Mouse (Mus musculus) neural tube, embryonic 14.5 days (tissue): Measurements from ENCODE around the gene Zfp36l2. TPM values are rescaled to one million over a fixed set of nuclear protein-coding genes. Genes with fewer than 3 reads are reported as not detected.
"Not testable (repeated sequence)": the region's sequence is repeated elsewhere in the genome, so short reads cannot be mapped to it uniquely, and the experiment has no call there.

ENCODE experiments used
- ATAC-seq: fragments of 200-750 bp; cut with Nextera tagmentation; 2 replicates; pipeline ENCODE4 v1.8.0; 2017; ENCODE audit warnings: low read depth, mild to moderate bottlenecking, moderate TSS enrichment, moderate library complexity
- H3K27ac ChIP-seq: fragments of 300-500 bp; sonication (generic); 2 replicates; pipeline ENCODE4 v1.5.1; 2014; ENCODE audit warnings: low read depth, mild to moderate bottlenecking, control low read depth, low read length, moderate library complexity, mixed read lengths
- H3K27me3 ChIP-seq: fragments of 300-500 bp; sonication (generic); 2 replicates; pipeline ENCODE4 v1.6.1; 2014; ENCODE audit warnings: low read length; ENCODE audit not compliant: control insufficient read depth, insufficient read depth
- H3K36me3 ChIP-seq: fragments of 300-500 bp; sonication (generic); 2 replicates; pipeline ENCODE4 v1.6.1; 2014; ENCODE audit warnings: low read length, mixed read lengths; ENCODE audit not compliant: control insufficient read depth, insufficient read depth
- H3K4me1 ChIP-seq: fragments of 300-500 bp; sonication (generic); 2 replicates; pipeline ENCODE4 v1.6.1; 2014; ENCODE audit warnings: low read length; ENCODE audit not compliant: control insufficient read depth, insufficient read depth
- H3K4me2 ChIP-seq: fragments of 300-500 bp; sonication (generic); 2 replicates; pipeline ENCODE4 v1.6.1; 2014; ENCODE audit warnings: mild to moderate bottlenecking, low read depth, low read length, control low read depth
- H3K4me3 ChIP-seq: fragments of 300-500 bp; sonication (generic); 2 replicates; pipeline ENCODE4 v1.5.1; 2014; ENCODE audit warnings: low read depth, low read length, control low read depth, mixed read lengths
- H3K9ac ChIP-seq: fragments of 300-500 bp; sonication (generic); replicated peaks from 2 replicates; pipeline ENCODE4 v1.6.1; 2014; ENCODE audit warnings: low read depth, mild to moderate bottlenecking, control low read depth, low read length, mixed read lengths
- H3K9me3 ChIP-seq: fragments of 300-500 bp; sonication (generic); 2 replicates; pipeline ENCODE4 v1.6.1; 2016; ENCODE audit warnings: low read length; ENCODE audit not compliant: control insufficient read depth
- WGBS: fragments of 180-500 bp; shearing (Covaris S2); extraction: QIAGEN DNeasy Blood & Tissue Kit; methylation state at CpG from one replicate; pipeline ENCODE4 v1.1.7; 2014; 5-methylcytosine and 5-hydroxymethylcytosine counted together
- polyA plus RNA-seq: library from polyadenylated mRNA; unstranded; fragments of >200 nt; fragmentation: Nextera tagmentation; extraction: Ambion mirVana; gene quantifications from 2 replicates; pipeline ENCODE4 v1.2.1, GENCODE M21; 2014

The Zfp36l2 gene
- polyA plus RNA-seq, 1 experiment from 2014 or later, result 4.8 TPM

DNA sequence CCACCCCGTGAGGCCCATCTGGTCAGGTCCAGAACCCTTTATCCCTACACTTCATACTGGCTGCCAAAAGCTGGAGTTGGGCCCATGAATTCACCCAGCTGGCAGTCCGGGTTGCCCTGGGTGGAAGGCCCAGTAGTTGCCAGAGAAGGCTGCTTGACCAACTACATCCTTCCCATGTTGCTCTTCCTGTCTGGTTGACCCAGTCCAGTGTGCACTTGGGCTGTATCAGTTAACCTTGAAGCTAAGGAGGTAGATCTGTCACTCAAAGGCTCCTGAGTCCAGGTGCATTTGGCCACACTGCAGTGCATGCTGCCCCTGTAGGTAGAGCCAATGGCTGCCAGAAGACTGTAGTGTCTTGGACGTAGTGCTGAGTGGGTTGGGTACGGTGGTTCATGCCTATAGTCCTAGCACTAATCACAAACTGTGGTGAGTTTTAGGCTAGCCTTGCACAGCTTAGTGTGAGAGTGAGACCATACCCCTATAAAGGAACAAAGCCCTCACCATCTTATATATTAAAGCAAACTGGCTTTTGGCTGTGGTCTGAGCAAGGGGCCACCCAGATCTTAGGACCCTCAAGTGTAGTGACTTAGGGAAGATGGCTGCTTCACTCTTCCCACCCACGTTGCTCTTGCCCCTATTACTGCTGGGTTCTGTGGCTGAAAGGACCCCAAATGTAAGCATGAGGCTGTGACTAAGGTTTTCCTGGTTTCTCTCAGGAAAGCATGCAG lies 1.5 kb upstream of the Zfp36l2 start:
- H3K9ac ChIP-seq, result no peak overlapping the region
- no peak overlapping the region for H3K4me3 ChIP-seq
- peaks cover 6% of the 10 kb centered on the region; the same call in 1 of the 2 replicates for H3K27me3 ChIP-seq
- H3K9me3 ChIP-seq, result no peaks in the 10 kb centered on the region
- no peak overlapping the region for H3K27ac ChIP-seq
- WGBS, result 78% methylated on average over 5 of the region's 5 CpGs
- no peaks in the 10 kb centered on the region for H3K36me3 ChIP-seq
- H3K4me1 ChIP-seq, result peaks cover 13% of the 10 kb centered on the region
- peak overlapping the region; percentile 77; the same call in 1 of the 2 replicates for H3K4me2 ChIP-seq
- no peak for ATAC-seq

DNA sequence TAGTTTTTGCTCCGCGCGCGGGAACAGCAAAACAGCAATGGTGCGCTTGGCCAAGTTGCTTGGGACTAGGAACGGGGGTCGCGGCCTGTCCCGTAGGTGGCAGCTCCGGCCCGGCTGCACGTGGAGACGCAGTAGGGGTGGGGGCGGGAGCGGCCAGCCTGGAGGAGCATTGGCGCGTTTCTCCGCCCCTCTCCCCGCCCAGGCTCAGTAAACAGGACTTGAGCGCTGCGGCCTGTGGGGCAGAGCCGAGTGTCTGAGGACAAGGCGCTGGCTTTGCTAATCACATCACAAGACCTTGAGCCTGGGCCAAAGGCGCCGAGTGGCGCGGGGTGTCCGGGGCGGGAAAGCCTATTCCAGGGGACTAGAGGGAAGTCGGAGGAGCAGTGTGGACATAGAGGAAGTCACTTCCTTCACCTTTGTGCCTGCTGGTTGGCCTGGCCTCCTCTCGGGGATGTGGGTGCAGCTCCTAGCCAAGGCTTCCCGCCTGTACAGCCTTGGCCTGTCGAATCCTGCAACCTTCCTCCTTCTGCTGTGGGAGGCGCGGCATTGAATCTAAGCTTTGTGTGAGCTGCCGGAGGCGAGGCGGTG lies 721 bp upstream of the Zfp36l2 start:
- Histone ChIP-seq H3K4me2 (peak overlapping the region; percentile 77), H3K9ac (peak overlapping the region; percentile 60), H3K27me3 (peaks cover 6% of the 10 kb centered on the region; the same call in 1 of the 2 replicates), H3K9me3 (no peaks in the 10 kb centered on the region), H3K4me3 (peak overlapping the region; percentile 47), H3K4me1 (peaks cover 13% of the 10 kb centered on the region), H3K36me3 (no peaks in the 10 kb centered on the region), H3K27ac (peak overlapping the region; percentile 77)
- WGBS, result 2% methylated on average over 38 of the region's 38 CpGs
- peak; percentile 79 for ATAC-seq

DNA sequence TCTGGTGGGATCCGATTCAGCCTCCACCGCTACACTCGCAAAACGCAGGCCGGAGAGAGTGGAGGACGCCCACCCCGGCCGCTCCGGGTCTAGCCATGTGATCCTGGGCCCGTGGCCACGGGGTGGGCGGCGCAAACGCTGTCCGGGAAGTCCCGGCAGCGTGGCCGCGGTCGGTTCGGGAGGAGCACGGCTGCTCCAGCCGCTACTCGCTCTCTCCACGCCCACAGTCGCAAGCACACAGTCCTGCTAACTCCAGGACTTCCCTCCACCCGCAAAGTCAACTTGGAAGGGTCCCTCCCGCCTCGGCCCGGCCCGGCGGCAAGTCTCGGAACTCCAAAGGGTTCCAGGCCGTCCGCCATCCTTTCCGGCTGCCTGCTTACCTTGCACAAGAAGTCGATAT lies 483 bp downstream of the Zfp36l2 start:
- H3K4me1 ChIP-seq, result peaks cover 13% of the 10 kb centered on the region
- peak overlapping the region; percentile 65 for H3K9ac ChIP-seq
- peak overlapping the region; percentile 47 for H3K4me3 ChIP-seq
- not testable (repeated sequence) for H3K9me3 ChIP-seq, H3K36me3 ChIP-seq, H3K27me3 ChIP-seq
- WGBS, result 1% methylated on average over 6 of the region's 37 CpGs
- peak overlapping the region; percentile 77 for H3K4me2 ChIP-seq
- peak; percentile 18 for ATAC-seq
- peak overlapping the region; percentile 77 for H3K27ac ChIP-seq

DNA sequence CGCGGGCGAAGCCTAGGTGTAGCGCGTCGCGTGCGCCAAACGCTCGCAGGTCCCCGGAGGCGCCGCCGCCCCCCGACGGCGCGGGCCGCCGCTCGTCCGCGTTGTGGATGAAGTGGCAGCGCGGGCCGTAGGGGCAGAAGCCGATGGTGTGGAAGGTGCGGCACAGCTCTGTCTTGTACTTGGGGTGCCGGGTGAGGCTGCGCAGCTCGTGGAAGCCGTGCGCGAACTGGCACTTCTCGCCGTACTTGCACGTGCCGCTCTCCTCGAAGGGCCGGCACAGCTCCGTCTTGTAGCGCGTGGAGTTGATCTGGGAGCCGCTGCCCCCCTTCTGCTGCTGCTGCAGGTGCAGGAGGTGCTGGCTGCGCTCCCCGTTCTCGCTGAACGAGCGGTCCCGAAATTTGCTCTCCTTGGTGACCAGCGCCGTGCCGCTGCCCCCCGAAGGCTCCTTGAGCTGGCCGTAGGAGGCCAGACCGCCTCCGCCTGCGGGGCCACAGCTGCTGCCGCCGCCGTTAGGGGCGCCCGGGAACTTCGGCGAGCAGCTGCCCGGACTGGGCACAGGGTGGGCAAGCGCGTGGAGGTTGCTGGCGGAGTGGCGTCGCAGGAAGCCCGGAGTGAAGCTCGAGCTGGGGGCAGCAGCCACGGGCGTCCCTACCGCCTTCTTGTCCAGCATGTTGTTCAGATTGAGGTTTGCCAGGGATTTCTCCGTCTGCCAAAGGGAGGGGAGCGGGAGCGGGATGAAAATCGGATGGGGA lies 1.1 kb downstream of the Zfp36l2 start:
- under 1% methylated on average over 61 of the region's 80 CpGs for WGBS
- Histone ChIP-seq H3K36me3 (no peaks in the 10 kb centered on the region), H3K9me3 (no peaks in the 10 kb centered on the region), H3K4me3 (peak overlapping the region; percentile 47), H3K4me1 (peaks cover 13% of the 10 kb centered on the region), H3K27ac (peak overlapping the region; percentile 76), H3K27me3 (peaks cover 6% of the 10 kb centered on the region; the same call in 1 of the 2 replicates), H3K4me2 (peak overlapping the region; percentile 46), H3K9ac (peak overlapping the region; percentile 65)
- no peak for ATAC-seq

GRCm38 (mm10) chr17:84185581-84186450 lies 1.9 kb downstream of the Zfp36l2 start:
- peaks cover 13% of the 10 kb centered on the region for H3K4me1 ChIP-seq

DNA sequence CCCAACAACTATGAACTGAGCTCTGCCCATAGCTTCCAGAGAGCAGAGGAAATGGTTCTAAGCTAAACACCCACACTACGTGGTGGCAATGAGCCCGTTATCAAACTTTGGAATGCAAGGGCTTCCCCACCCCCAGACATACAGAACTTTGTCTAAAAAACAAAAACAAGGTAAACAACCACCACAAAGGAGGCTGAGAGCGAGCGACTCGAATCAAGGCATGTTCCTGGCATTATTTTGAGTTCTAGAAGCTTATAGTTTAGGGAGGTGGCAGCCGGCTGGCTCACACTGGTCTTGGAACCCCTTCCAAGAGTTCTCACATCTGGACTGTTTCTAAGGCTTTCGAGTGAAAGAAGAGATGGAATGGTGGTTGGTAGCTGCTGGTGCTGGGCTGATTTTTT lies 2.7 kb downstream of the Zfp36l2 start:
- H3K4me3 ChIP-seq, result peak overlapping the region; percentile 47
- H3K9me3 ChIP-seq, result no peaks in the 10 kb centered on the region
- peak overlapping the region; percentile 34; the same call in 1 of the 2 replicates for H3K27ac ChIP-seq
- no peaks in the 10 kb centered on the region for H3K36me3 ChIP-seq
- peak overlapping the region; percentile 40 for H3K4me2 ChIP-seq
- no peak for ATAC-seq
- H3K27me3 ChIP-seq, result peaks cover 6% of the 10 kb centered on the region; the same call in 1 of the 2 replicates
- peaks cover 13% of the 10 kb centered on the region for H3K4me1 ChIP-seq
- H3K9ac ChIP-seq, result peak overlapping the region; percentile 37; the same call in 1 of the 2 replicates
- 2% methylated on average over 7 of the region's 7 CpGs for WGBS

More at GRCm38 (mm10) chr17:84185581-84186450, 1.9 kb downstream of the Zfp36l2 start:
- H3K4me3 ChIP-seq, result peak overlapping the region; percentile 47
- H3K36me3 ChIP-seq, result no peaks in the 10 kb centered on the region
- peak overlapping the region; percentile 65 for H3K9ac ChIP-seq
- H3K27me3 ChIP-seq, result peaks cover 6% of the 10 kb centered on the region; the same call in 1 of the 2 replicates
- no peak for ATAC-seq
- no peaks in the 10 kb centered on the region for H3K9me3 ChIP-seq
- peak overlapping the region; percentile 46 for H3K4me2 ChIP-seq
- under 1% methylated on average over 93 of the region's 108 CpGs for WGBS
- peak overlapping the region; percentile 76 for H3K27ac ChIP-seq

DNA sequence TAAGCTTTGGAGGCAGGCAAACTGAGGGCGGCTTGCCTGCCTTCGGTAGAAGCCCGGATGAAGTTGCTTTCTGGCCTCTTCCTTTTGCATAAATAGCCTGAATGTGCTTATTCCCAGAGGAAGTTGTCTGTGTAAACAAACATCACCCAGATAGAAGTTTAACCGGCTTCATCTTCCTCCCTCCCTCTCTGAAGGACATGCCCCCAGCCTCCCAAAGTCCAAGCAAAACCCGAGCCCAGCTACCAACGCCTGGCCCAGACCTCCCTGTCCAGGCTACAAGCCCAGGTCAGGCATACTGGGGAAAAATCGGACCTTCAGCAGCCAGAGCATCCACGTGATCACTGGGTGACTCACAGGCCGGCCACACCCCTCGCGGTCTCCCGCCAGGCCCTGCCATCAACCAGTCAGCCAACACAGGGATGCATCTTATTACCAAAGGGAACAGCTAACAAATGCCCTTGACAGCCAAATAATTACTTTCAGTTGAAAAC lies 4.4 kb downstream of the Zfp36l2 start:
- WGBS, result 2% methylated on average over 12 of the region's 12 CpGs
- Histone ChIP-seq H3K4me2 (peak overlapping the region; percentile 25; the same call in 1 of the 2 replicates), H3K9me3 (no peaks in the 10 kb centered on the region), H3K27me3 (peaks cover 6% of the 10 kb centered on the region; the same call in 1 of the 2 replicates), H3K36me3 (no peaks in the 10 kb centered on the region), H3K4me1 (peaks cover 8% of the 10 kb centered on the region), H3K9ac (no peak overlapping the region), H3K4me3 (no peak overlapping the region), H3K27ac (no peak overlapping the region)
- ATAC-seq, result no peak
